Mouse (Mus musculus) kidney, adult 2 months (tissue): ENCODE results near the gene Kirrel3.

Experiments
- CTCF ChIP-seq: fragments of 200-500 bp; conservative IDR thresholded peaks from 2 replicates; pipeline ENCODE4 v1.5.1; 2011; ENCODE audit warnings: low read depth, mild to moderate bottlenecking, control low read depth, low read length, moderate library complexity, mixed read lengths; ENCODE audit not compliant: insufficient read depth, insufficient read length
- POLR2A ChIP-seq: fragments of 200-500 bp; IDR thresholded peaks from one replicate; pipeline ENCODE4 v1.6.1; 2011; ENCODE audit warnings: low read depth, low read length, control low read depth

DNA sequence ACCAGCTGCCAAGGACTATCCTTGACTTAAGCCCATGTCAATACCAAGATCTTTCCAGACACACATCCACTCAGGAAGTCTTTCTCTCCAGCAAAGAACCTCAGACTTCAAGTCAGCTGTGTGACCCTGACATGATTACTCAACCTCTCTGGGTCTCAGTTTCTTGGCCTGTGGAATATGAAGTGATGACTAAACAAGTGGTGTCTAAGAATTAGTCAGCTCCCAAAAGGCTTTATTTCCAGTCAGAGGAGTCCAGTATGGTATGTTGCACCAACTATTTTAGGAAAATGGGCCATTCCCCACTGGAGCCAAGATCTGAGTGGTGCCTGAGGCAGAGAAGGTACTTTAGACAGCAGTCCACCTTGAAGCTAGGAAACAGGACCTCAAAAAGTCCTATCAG, 462.0 kb downstream of the Kirrel3 start:
- TF ChIP-seq CTCF (no peak), POLR2A (no peak)
